ENCODE assay signal across 30 mouse cellular contexts in genomic region chr17:27690993-27691693, GRCm38 (mm10). TPM values are rescaled to one million over a fixed set of nuclear protein-coding genes. Genes with fewer than 3 reads are reported as not detected.
DNase-seq lines count a peak whose midpoint lies in the region; ATAC-seq and TF ChIP-seq lines count a peak whose summit lies in the region.
"Had no signal": no experiment of that assay in that cellular context is flagged by ENCODE, and none has a peak within 500 bp of the region (broad histone marks: within the 10 kb centered on the region; RNA-seq: fewer than 3 reads in every experiment).

No protein-coding gene starts in this region.

- no peak overlapping the region for H3K27ac ChIP-seq in forebrain, postnatal 0 days (ENCODE audit: low read depth, low read length)
- no peak overlapping the region for H3K27ac ChIP-seq in forebrain, embryonic 13.5 days
- H3K27ac ChIP-seq: embryonic facial prominence, embryonic 10.5 days; heart, embryonic 13.5 days; hindbrain, embryonic 14.5 days; intestine, embryonic 15.5 days; limb, embryonic 13.5 days; liver, embryonic 12.5 days had no signal

- no peak for TF ChIP-seq CTCF in forebrain, postnatal 0 days (IDR thresholded peaks at IDR 0.05; ENCODE audit: low read depth)
- no peak for TF ChIP-seq CTCF in lung, adult 2 months (IDR thresholded peaks at IDR 0.05; ENCODE audit: insufficient read depth, low read length)

- H3K9ac ChIP-seq in forebrain, postnatal 0 days, result no peak overlapping the region
- H3K9ac ChIP-seq in forebrain, embryonic 13.5 days, result no peak overlapping the region
- H3K9ac ChIP-seq: heart, embryonic 13.5 days; hindbrain, embryonic 14.5 days; intestine, embryonic 15.5 days; limb, embryonic 13.5 days; liver, embryonic 12.5 days; lung, embryonic 14.5 days had no signal

- no peak for TF ChIP-seq POLR2A in lung, adult 2 months (IDR thresholded peaks at IDR 0.05; ENCODE audit: borderline replicate concordance, extremely low read depth, low read depth, low read length)

- no peaks in the 10 kb centered on the region for H3K9me3 ChIP-seq in forebrain, postnatal 0 days (ENCODE audit: low read length)
- no peaks in the 10 kb centered on the region for H3K9me3 ChIP-seq in forebrain, embryonic 13.5 days (replicated peaks)
- H3K9me3 ChIP-seq: embryonic facial prominence, embryonic 10.5 days; heart, embryonic 13.5 days; intestine, embryonic 15.5 days; limb, embryonic 13.5 days; liver, embryonic 12.5 days had no signal

- no peaks in the 10 kb centered on the region for H3K27me3 ChIP-seq in forebrain, postnatal 0 days (ENCODE audit: insufficient read depth, low read length)
- H3K27me3 ChIP-seq in forebrain, embryonic 13.5 days, result peaks cover 19% of the 10 kb centered on the region

- DNase-seq in forebrain, postnatal 0 days, result no peak
- peak; percentile 31 for DNase-seq in lung, postnatal 10 days
- DNase-seq in lung, adult 2 months, result no peak
- peak; percentile 75 for DNase-seq in 416B (ENCODE audit: low read depth)
- no peak for DNase-seq in urinary bladder, postnatal 36 days (ENCODE audit: low spot score in 2 of 2)
- DNase-seq in spleen, postnatal 10 days (ENCODE audit: low spot score in 2 of 2), result no peak
- DNase-seq: adrenal gland, postnatal 14 days; cerebellum, adult 9-10 months; gastrocnemius, postnatal 14 days; heart, adult 18-20 months; heart, postnatal 14 days; kidney, adult 9 months; kidney, postnatal 25 days; layer of hippocampus, postnatal 36 days; lung, embryonic 14.5 days; right cerebral cortex, postnatal 4 days had no signal

- H3K4me2 ChIP-seq in forebrain, postnatal 0 days (ENCODE audit: low read depth), result no peak overlapping the region
- H3K4me2 ChIP-seq in forebrain, embryonic 13.5 days, result no peak overlapping the region
- H3K4me2 ChIP-seq: heart, embryonic 13.5 days; hindbrain, embryonic 14.5 days; intestine, embryonic 15.5 days; limb, embryonic 13.5 days; liver, embryonic 12.5 days; lung, embryonic 14.5 days had no signal

- no peaks in the 10 kb centered on the region for H3K36me3 ChIP-seq in forebrain, postnatal 0 days (ENCODE audit: insufficient read depth)
- no peaks in the 10 kb centered on the region for H3K36me3 ChIP-seq in forebrain, embryonic 13.5 days (ENCODE audit: poor library complexity, severe bottlenecking)
- H3K36me3 ChIP-seq: embryonic facial prominence, embryonic 10.5 days; heart, embryonic 13.5 days; intestine, embryonic 15.5 days; limb, embryonic 13.5 days; liver, embryonic 12.5 days had no signal

- WGBS in forebrain, postnatal 0 days, result 77% methylated on average over 14 of the region's 14 CpGs
- 77% methylated on average over 14 of the region's 14 CpGs for WGBS in forebrain, embryonic 13.5 days
- 55% methylated on average over 14 of the region's 14 CpGs for WGBS in lung, adult 2 months

- peak; percentile 20; the same call in 1 of the 2 replicates for ATAC-seq in forebrain, postnatal 0 days
- no peak for ATAC-seq in forebrain, embryonic 13.5 days
- ATAC-seq in megakaryocyte progenitor cell, adult 5-6 weeks (replicated peaks; ENCODE audit: poor library complexity), result peak; percentile 31; the same call in 1 of the 2 replicates
- ATAC-seq: CD4-positive, CD25-positive, alpha-beta regulatory T cell, adult 4 months; forebrain, embryonic 16.5 days; intestine, embryonic 15.5 days; liver, embryonic 12.5 days had no signal

- H3K4me1 ChIP-seq in forebrain, postnatal 0 days (ENCODE audit: insufficient read depth), result no peaks in the 10 kb centered on the region
- H3K4me1 ChIP-seq in forebrain, embryonic 13.5 days, result peaks cover 8% of the 10 kb centered on the region
- H3K4me1 ChIP-seq in lung, adult 2 months (ENCODE audit: control insufficient read depth, insufficient read depth, low read length), result no peaks in the 10 kb centered on the region
- H3K4me1 ChIP-seq: intestine, embryonic 15.5 days had no signal

- no peak overlapping the region for H3K4me3 ChIP-seq in forebrain, postnatal 0 days (ENCODE audit: low read depth, low read length)
- no peak overlapping the region for H3K4me3 ChIP-seq in forebrain, embryonic 13.5 days
- H3K4me3 ChIP-seq in lung, adult 2 months (replicated peaks; ENCODE audit: extremely low read depth, low read depth, low read length), result no peak overlapping the region
- H3K4me3 ChIP-seq: embryonic facial prominence, embryonic 10.5 days; heart, embryonic 13.5 days; intestine, embryonic 15.5 days; limb, embryonic 13.5 days; liver, embryonic 12.5 days had no signal

RNA-seq across cellular contexts. Expression of gene Pacsin1, which starts 35.8 kb away (rescaled TPM):
- 29.3 and 38.7 TPM in 2 replicates for total RNA-seq in forebrain, postnatal 0 days (2014; rRNA removed)
- 42.5 and 62.5 TPM in 2 replicates for polyA plus RNA-seq in forebrain, postnatal 0 days (2015; fragmentation: Nextera tagmentation; extraction: Ambion mirVana)
- polyA plus RNA-seq in forebrain, embryonic 13.5 days (2015; fragmentation: Nextera tagmentation; extraction: Ambion mirVana), result 14.8 and 18.2 TPM in 2 replicates
- 0.65 and 1.0 TPM in 2 replicates for polyA plus RNA-seq in lung, adult 2 months (2012; rRNA removed)
- not detected in 2 replicates for total RNA-seq in megakaryocyte progenitor cell, adult 5-6 weeks (2015)
- 0.47 TPM in 1 of 2 replicates, not detected in the other for total RNA-seq in megakaryocyte progenitor cell, adult 5-6 weeks (2017)
- total RNA-seq: monocyte, adult 5-6 weeks had no signal

RNA-seq across cellular contexts. Expression of gene Spdef, which starts 37.6 kb away (rescaled TPM):
- 2.3 and 3.5 TPM in 2 replicates for total RNA-seq in forebrain, postnatal 0 days (2014; rRNA removed)
- polyA plus RNA-seq in forebrain, postnatal 0 days (2015; fragmentation: Nextera tagmentation; extraction: Ambion mirVana), result 1.5 and 2.3 TPM in 2 replicates
- polyA plus RNA-seq in forebrain, embryonic 13.5 days (2015; fragmentation: Nextera tagmentation; extraction: Ambion mirVana), result 0.38 and 0.75 TPM in 2 replicates
- 4.4 and 6.9 TPM in 2 replicates for polyA plus RNA-seq in lung, adult 2 months (2012; rRNA removed)
- total RNA-seq in megakaryocyte progenitor cell, adult 5-6 weeks (2015), result not detected in 2 replicates
- not detected in 2 replicates for total RNA-seq in megakaryocyte progenitor cell, adult 5-6 weeks (2017)
- total RNA-seq: adrenal gland, postnatal 14 days; heart, postnatal 14 days; monocyte, adult 5-6 weeks had no signal
- polyA plus RNA-seq: CD4-positive, CD25-positive, alpha-beta regulatory T cell, adult 4 months; liver, embryonic 12.5 days; neural tube, embryonic 11.5 days had no signal

RNA-seq across cellular contexts. Expression of gene Rps10, which starts 54.7 kb away (rescaled TPM):
- 1,348 and 1,517 TPM in 2 replicates for total RNA-seq in forebrain, postnatal 0 days (2014; rRNA removed)
- 502 and 620 TPM in 2 replicates for polyA plus RNA-seq in forebrain, postnatal 0 days (2015; fragmentation: Nextera tagmentation; extraction: Ambion mirVana)
- polyA plus RNA-seq in forebrain, embryonic 13.5 days (2015; fragmentation: Nextera tagmentation; extraction: Ambion mirVana), result 659 and 777 TPM in 2 replicates
- 803 and 904 TPM in 2 replicates for polyA plus RNA-seq in lung, adult 2 months (2012; rRNA removed)
- total RNA-seq in megakaryocyte progenitor cell, adult 5-6 weeks (2015), result 2,101 and 2,175 TPM in 2 replicates
- total RNA-seq in megakaryocyte progenitor cell, adult 5-6 weeks (2017), result 2,717 and 3,085 TPM in 2 replicates

RNA-seq across cellular contexts. Expression of gene RPS10-NUDT3, which starts 56.1 kb away (rescaled TPM):
- not detected in 2 replicates for total RNA-seq in forebrain, postnatal 0 days (2014; rRNA removed)
- not detected in 2 replicates for polyA plus RNA-seq in forebrain, postnatal 0 days (2015; fragmentation: Nextera tagmentation; extraction: Ambion mirVana)
- not detected in 2 replicates for polyA plus RNA-seq in forebrain, embryonic 13.5 days (2015; fragmentation: Nextera tagmentation; extraction: Ambion mirVana)
- not detected in 2 replicates for polyA plus RNA-seq in lung, adult 2 months (2012; rRNA removed)
- total RNA-seq in megakaryocyte progenitor cell, adult 5-6 weeks (2015), result not detected in 2 replicates
- total RNA-seq in megakaryocyte progenitor cell, adult 5-6 weeks (2017), result not detected in 2 replicates
- total RNA-seq: adrenal gland, postnatal 14 days; gastrocnemius, postnatal 14 days; heart, postnatal 14 days; layer of hippocampus, postnatal 36 days; left cerebral cortex, postnatal 10 days; monocyte, adult 5-6 weeks had no signal
- polyA plus RNA-seq: CD4-positive, CD25-positive, alpha-beta regulatory T cell, adult 4 months; embryonic facial prominence, embryonic 10.5 days; forebrain, embryonic 16.5 days; heart, embryonic 13.5 days; hindbrain, embryonic 14.5 days; intestine, embryonic 15.5 days; limb, embryonic 13.5 days; liver, embryonic 12.5 days; lung, embryonic 14.5 days; neural tube, embryonic 11.5 days; thymus, postnatal 0 days had no signal

Comparison
In these comparisons a context has a peak if more than half of its experiments do, and no peak if none do; other contexts are left out.
1. DNase-seq: peak in lung, postnatal 10 days (single experiment) and 416B (single experiment); none in forebrain, postnatal 0 days (single experiment), lung, adult 2 months (single experiment), urinary bladder, postnatal 36 days (0 of 2) and spleen, postnatal 10 days (0 of 2).